Mouse (Mus musculus) neural tube, embryonic 15.5 days (tissue): Measurements from ENCODE around the gene Utp11. TPM values are rescaled to one million over a fixed set of nuclear protein-coding genes. Genes with fewer than 3 reads are reported as not detected.

Experiments used
- ATAC-seq: fragments of 200-750 bp; cut with Nextera tagmentation; 2 replicates; pipeline ENCODE4 v1.8.0; 2017; ENCODE audit warnings: mild to moderate bottlenecking, moderate TSS enrichment, moderate library complexity; ENCODE audit not compliant: low FRiP score
- H3K27ac ChIP-seq: fragments of 300-500 bp; sonication (generic); replicated peaks from 2 replicates; pipeline ENCODE4 v1.5.1; 2015; ENCODE audit warnings: mild to moderate bottlenecking, inconsistent platforms
- H3K27me3 ChIP-seq: fragments of 300-500 bp; sonication (generic); replicated peaks from 2 replicates; pipeline ENCODE4 v1.6.1; 2015; ENCODE audit warnings: inconsistent platforms
- H3K36me3 ChIP-seq: fragments of 300-500 bp; sonication (generic); 2 replicates; pipeline ENCODE4 v1.6.1; 2015; ENCODE audit warnings: inconsistent platforms
- H3K4me1 ChIP-seq: fragments of 300-500 bp; sonication (generic); 2 replicates; pipeline ENCODE4 v1.6.1; 2015; ENCODE audit warnings: inconsistent platforms
- H3K4me2 ChIP-seq: fragments of 300-500 bp; sonication (generic); 2 replicates; pipeline ENCODE4 v1.6.1; 2015; ENCODE audit warnings: inconsistent platforms, mild to moderate bottlenecking, moderate library complexity
- H3K4me3 ChIP-seq: fragments of 300-500 bp; sonication (generic); replicated peaks from 2 replicates; pipeline ENCODE4 v1.5.1; 2015; ENCODE audit warnings: mild to moderate bottlenecking, inconsistent platforms
- H3K9ac ChIP-seq: fragments of 300-500 bp; sonication (generic); replicated peaks from 2 replicates; pipeline ENCODE4 v1.6.1; 2015; ENCODE audit warnings: mild to moderate bottlenecking, inconsistent platforms
- H3K9me3 ChIP-seq: fragments of 300-500 bp; sonication (generic); replicated peaks from 2 replicates; pipeline ENCODE4 v1.6.1; 2016; ENCODE audit warnings: inconsistent platforms
- WGBS: fragments of 180-500 bp; shearing (Covaris S2); methylation state at CpG from one replicate; pipeline ENCODE4 v1.1.7; 2015; ENCODE audit warnings: mixed read lengths; 5-methylcytosine and 5-hydroxymethylcytosine counted together
- microRNA counts: library from miRNA; unstranded; fragments of <30 nt; microRNA quantifications from one replicate; lab custom pipeline; 2016
- microRNA-seq: library from miRNA; unstranded; fragments of <30 nt; microRNA quantifications from one replicate; pipeline ENCODE4, GENCODE M21; 2017
- polyA plus RNA-seq: library from polyadenylated mRNA; unstranded; fragments of >200 nt; fragmentation: Nextera tagmentation; extraction: Ambion mirVana; gene quantifications from 2 replicates; pipeline ENCODE4 v1.2.1, GENCODE M21; 2015

Utp11 gene
- polyA plus RNA-seq, 1 experiment from 2014 or later, result 41.4 TPM

DNA sequence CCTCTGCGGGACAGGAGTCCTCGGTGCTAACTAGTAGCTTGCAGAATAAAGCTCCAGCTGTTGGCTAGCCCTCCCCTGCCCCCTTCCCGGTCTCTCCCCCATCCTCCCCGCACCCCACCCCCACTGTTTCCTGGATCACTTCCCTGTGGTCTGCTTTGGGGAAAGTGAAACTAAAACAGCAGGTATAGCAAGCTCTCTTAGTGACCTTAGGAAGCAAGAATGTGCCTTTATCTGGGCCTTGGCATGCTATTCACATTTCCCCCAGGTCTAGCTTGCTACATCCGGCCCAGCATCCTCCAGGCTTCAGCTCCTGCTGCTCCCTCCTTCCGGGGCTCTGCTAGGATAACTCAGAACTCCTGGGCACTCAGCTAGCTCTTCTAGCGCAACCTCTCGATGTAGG is 46.8 kb downstream of the Utp11 start:
- peaks cover 5% of the 10 kb centered on the region for H3K4me1 ChIP-seq
- peaks cover 42% of the 10 kb centered on the region for H3K27me3 ChIP-seq
- H3K27ac ChIP-seq, result no peak overlapping the region
- H3K4me3 ChIP-seq, result no peak overlapping the region
- no peaks in the 10 kb centered on the region for H3K36me3 ChIP-seq
- no peaks in the 10 kb centered on the region for H3K9me3 ChIP-seq
- H3K4me2 ChIP-seq, result no peak overlapping the region; the same call in 1 of the 2 replicates
- H3K9ac ChIP-seq, result no peak overlapping the region
- 26% methylated on average over 8 of the region's 8 CpGs for WGBS
- no peak for ATAC-seq

DNA sequence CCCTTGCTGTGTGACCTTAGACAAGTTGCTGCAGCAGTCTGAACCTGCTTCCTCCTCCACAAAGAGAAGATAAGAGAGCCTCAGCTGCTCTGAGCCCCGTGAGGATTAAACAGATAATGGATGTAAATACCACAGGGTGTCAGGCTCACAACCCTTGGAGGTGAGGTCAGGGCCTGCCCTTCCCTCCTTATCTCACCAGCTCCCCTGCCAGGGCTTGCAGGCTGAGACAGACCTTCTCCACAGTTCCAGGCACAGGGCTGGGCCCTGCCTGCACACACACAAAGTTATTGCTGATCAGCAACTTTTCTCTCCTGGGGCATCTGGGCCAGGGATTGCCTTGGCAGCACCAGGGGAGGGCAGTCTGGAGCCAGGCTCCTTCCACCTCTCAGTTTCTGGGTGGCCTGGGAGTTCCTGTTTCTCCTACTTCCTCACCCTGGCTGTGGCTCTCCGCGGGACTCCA is 48.4 kb downstream of the Utp11 start:
- Histone ChIP-seq H3K9ac (no peak overlapping the region), H3K9me3 (no peaks in the 10 kb centered on the region), H3K36me3 (no peaks in the 10 kb centered on the region), H3K4me2 (no peak overlapping the region), H3K27ac (no peak overlapping the region), H3K4me1 (peaks cover 5% of the 10 kb centered on the region), H3K4me3 (no peak overlapping the region), H3K27me3 (peaks cover 43% of the 10 kb centered on the region)
- ATAC-seq, result no peak
- WGBS, result 28% methylated on average over 3 of the region's 3 CpGs

DNA sequence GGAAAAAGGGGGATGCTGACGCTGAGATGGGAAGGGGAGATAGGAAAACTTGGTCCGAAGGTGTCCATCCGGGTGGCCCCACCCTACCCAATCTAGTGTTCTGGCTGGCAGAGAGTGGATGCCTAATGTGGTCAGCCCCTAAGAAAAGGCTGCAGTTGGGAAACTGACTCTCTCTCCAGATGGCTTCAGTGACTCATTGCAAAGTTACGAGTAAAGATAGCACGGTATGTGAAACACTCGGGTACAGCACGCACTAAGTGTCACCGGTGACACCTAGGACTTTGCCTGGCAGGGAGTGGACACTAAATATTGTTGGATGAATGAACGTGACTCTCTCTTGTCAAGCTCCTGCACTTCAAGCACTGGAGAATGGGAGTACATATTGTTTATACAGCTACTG is 49.5 kb downstream of the Utp11 start:
- H3K4me1 ChIP-seq, result peaks cover 9% of the 10 kb centered on the region
- H3K27ac ChIP-seq, result no peak overlapping the region
- no peak for ATAC-seq
- H3K36me3 ChIP-seq, result no peaks in the 10 kb centered on the region
- no peaks in the 10 kb centered on the region for H3K9me3 ChIP-seq
- 90% methylated on average over 9 of the region's 9 CpGs for WGBS
- no peak overlapping the region for H3K4me3 ChIP-seq
- H3K9ac ChIP-seq, result no peak overlapping the region
- H3K27me3 ChIP-seq, result peaks cover 43% of the 10 kb centered on the region
- H3K4me2 ChIP-seq, result no peak overlapping the region

DNA sequence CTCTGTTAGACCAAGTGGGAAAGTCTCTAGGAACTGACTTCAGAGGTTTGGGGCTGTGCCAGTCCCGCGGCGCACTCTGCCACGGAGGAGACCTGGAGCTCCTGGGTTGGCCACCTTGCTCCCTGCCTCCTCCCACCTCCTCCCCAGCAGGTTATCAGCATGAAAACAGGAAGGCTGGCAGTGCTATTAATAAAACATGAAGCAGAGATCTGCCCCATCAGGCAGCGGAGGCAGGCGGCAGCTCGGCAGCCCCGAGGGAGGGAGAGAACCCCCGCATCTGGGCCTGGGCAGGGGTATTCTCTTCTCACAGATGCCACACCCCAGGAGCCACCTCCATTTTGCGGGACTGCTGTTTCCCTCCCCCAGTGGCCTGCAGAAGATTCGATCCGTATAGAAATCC is 53.7 kb downstream of the Utp11 start:
- Histone ChIP-seq H3K9me3 (no peaks in the 10 kb centered on the region), H3K9ac (no peak overlapping the region), H3K27ac (no peak overlapping the region), H3K4me1 (peaks cover 4% of the 10 kb centered on the region), H3K36me3 (no peaks in the 10 kb centered on the region), H3K27me3 (peaks cover 58% of the 10 kb centered on the region), H3K4me3 (no peak overlapping the region), H3K4me2 (no peak overlapping the region)
- 20% methylated on average over 12 of the region's 12 CpGs for WGBS
- ATAC-seq, result no peak

DNA sequence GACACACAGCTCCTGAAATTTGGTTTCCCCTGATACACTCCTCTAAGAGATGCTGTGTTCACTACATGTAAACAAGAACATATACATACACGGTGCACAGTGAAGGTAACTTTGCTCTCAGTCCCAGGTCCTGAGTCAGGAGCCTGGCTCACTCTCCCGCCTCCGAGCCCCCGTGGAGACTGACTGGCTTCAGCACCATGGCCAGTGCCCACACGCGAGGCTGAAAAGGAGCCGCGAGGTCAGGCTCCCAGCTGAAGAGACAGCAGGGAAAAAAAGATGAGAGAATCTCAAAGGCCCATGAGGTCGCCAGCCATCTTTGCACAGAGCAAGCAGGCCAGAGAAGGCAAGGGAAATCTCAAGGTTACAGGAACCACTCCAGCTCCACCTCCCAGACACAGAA is 60.1 kb downstream of the Utp11 start:
- Histone ChIP-seq H3K9ac (no peak overlapping the region), H3K36me3 (no peaks in the 10 kb centered on the region), H3K27ac (no peak overlapping the region), H3K9me3 (no peaks in the 10 kb centered on the region), H3K4me1 (0 out of 2 replicates have a peak, but pooled peaks cover 11% of the 10 kb centered on the region), H3K4me3 (no peak overlapping the region), H3K27me3 (peaks cover 40% of the 10 kb centered on the region), H3K4me2 (no peak overlapping the region)
- ATAC-seq, result no peak
- WGBS, result 9% methylated on average over 9 of the region's 9 CpGs

DNA sequence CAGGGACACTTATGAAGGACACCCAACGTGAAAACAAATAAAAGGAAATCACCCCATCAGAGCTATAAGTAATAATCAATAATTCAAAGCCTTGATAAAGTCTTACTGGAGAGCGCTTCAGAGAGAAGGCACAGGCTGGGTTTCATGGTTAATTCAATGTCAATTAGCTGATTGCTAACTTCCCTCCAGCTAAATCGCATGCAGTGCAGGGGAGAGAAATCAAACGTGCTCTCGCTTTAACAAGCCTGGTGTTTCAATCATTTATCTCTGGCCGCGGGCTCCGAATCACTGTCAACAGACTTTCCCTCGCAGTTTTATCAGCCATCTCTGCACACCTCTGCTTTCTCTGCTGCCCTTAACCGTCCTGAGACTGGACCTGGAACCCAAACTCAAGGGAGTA is 60.5 kb downstream of the Utp11 start:
- H3K9me3 ChIP-seq, result no peaks in the 10 kb centered on the region
- no peak overlapping the region for H3K27ac ChIP-seq
- no peaks in the 10 kb centered on the region for H3K36me3 ChIP-seq
- H3K27me3 ChIP-seq, result peaks cover 43% of the 10 kb centered on the region
- H3K4me1 ChIP-seq, result 0 out of 2 replicates have a peak, but pooled peaks cover 11% of the 10 kb centered on the region
- H3K4me3 ChIP-seq, result no peak overlapping the region
- no peak for ATAC-seq
- H3K9ac ChIP-seq, result no peak overlapping the region
- no peak overlapping the region for H3K4me2 ChIP-seq
- 34% methylated on average over 10 of the region's 10 CpGs for WGBS

DNA sequence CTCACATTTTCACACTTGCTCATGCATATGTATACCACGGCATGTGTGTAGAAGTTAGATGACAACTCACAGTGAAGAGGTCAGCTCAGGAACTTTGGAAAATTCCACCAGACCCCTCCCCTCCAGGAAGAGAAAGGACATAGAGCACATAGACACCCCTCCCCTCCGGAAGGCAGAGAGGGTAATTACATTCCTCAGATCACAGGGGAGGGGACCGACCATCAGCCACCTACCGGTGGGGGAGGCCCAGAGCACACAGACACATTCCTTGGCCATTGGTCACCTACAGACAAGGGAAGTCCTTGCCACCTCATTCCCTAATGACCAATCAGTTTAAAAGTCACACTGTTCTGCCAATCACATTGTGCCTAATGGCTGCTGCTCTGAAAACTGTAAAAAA is 61.9 kb downstream of the Utp11 start:
- Histone ChIP-seq H3K36me3 (no peaks in the 10 kb centered on the region), H3K4me3 (no peak overlapping the region), H3K27me3 (peaks cover 39% of the 10 kb centered on the region), H3K9me3 (no peaks in the 10 kb centered on the region), H3K4me2 (no peak overlapping the region), H3K27ac (no peak overlapping the region), H3K4me1 (0 out of 2 replicates have a peak, but pooled peaks cover 13% of the 10 kb centered on the region), H3K9ac (no peak overlapping the region)
- WGBS, result 35% methylated on average over 4 of the region's 4 CpGs
- ATAC-seq, result no peak

MicroRNAs encoded within 50 kb of the gene (microRNA counts, 519-probe panel; counts per million panel counts)
- not detected for microRNA mmu-miR-697 (lab: Ali Mortazavi, UCI)

Small RNAs within 50 kb of the gene (microRNA-seq; reads per million reads assigned to microRNA genes)
- gene Gm24721 (not detected), gene Mir697 (not detected)

Other genes with a start within 250 kb of the Utp11 start
- gene 3100002H09Rik, start 82.8 kb downstream of the Utp11 start, polyA plus RNA-seq, result 0.28 and 0.42 TPM in 2 replicates
- gene Pou3f1, start 36.8 kb downstream of the Utp11 start, polyA plus RNA-seq, result 4.7 and 6.8 TPM in 2 replicates
- gene Fhl3, start 7.1 kb upstream of the Utp11 start, polyA plus RNA-seq, result 1.8 and 3.3 TPM in 2 replicates
- 88.4 and 105 TPM in 2 replicates for gene Sf3a3, start 21.2 kb upstream of the Utp11 start, polyA plus RNA-seq
- gene Inpp5b, start 48.2 kb upstream of the Utp11 start, polyA plus RNA-seq, result 20.6 and 24.9 TPM in 2 replicates
- gene Mtf1, start 108.5 kb upstream of the Utp11 start, polyA plus RNA-seq, result 9.8 and 10.2 TPM in 2 replicates
- gene Yrdc, start 157.1 kb upstream of the Utp11 start, polyA plus RNA-seq, result 43.2 and 44.9 TPM in 2 replicates
- 82.5 and 106 TPM in 2 replicates for gene 1110065P20Rik, start 157.6 kb upstream of the Utp11 start, polyA plus RNA-seq
- 10.4 and 17.8 TPM in 2 replicates for gene Maneal, start 168.6 kb upstream of the Utp11 start, polyA plus RNA-seq
- 9.4 and 13.7 TPM in 2 replicates for gene Epha10, start 187.3 kb upstream of the Utp11 start, polyA plus RNA-seq
- gene 9930104L06Rik, start 243.4 kb upstream of the Utp11 start, polyA plus RNA-seq, result 14.2 and 15.2 TPM in 2 replicates
- 22.1 and 51.7 TPM in 2 replicates for gene Cdca8, start 245.7 kb upstream of the Utp11 start, polyA plus RNA-seq